Mouse (Mus musculus) midbrain, embryonic 14.5 days (tissue): Measurements from ENCODE around the gene 1700021F05Rik. TPM values are rescaled to one million over a fixed set of nuclear protein-coding genes. Genes with fewer than 3 reads are reported as not detected.
A peak's percentile ranks its signal among the peaks of the same experiment; 100 is the strongest.

Source experiments
- ATAC-seq: fragments of 200-750 bp; cut with Nextera tagmentation; 2 replicates; pipeline ENCODE4 v1.8.0; 2017; ENCODE audit warnings: moderate number of reproducible peaks, moderate library complexity; ENCODE audit not compliant: low FRiP score, low TSS enrichment
- DNase-seq: peaks from one replicate; pipeline ENCODE4 v3.0.0-alpha.2; 2015
- H3K27ac ChIP-seq: fragments of 300-500 bp; sonication (generic); replicated peaks from 2 replicates; pipeline ENCODE4 v1.5.1; 2014; ENCODE audit warnings: mild to moderate bottlenecking, low read depth, low read length, moderate library complexity
- H3K27me3 ChIP-seq: fragments of 300-500 bp; sonication (generic); 2 replicates; pipeline ENCODE4 v1.6.1; 2014; ENCODE audit warnings: low read length, control low read depth, mixed read lengths; ENCODE audit not compliant: control insufficient read depth, insufficient read depth
- H3K36me3 ChIP-seq: fragments of 300-500 bp; sonication (generic); 2 replicates; pipeline ENCODE4 v1.6.1; 2014; ENCODE audit warnings: low read length, control low read depth; ENCODE audit not compliant: control insufficient read depth, insufficient read depth
- H3K4me1 ChIP-seq: fragments of 300-500 bp; sonication (generic); 2 replicates; pipeline ENCODE4 v1.6.1; 2014; ENCODE audit warnings: mild to moderate bottlenecking, antibody characterized with exemption, low read length, control low read depth; ENCODE audit not compliant: control insufficient read depth, insufficient read depth
- H3K4me2 ChIP-seq: fragments of 300-500 bp; sonication (generic); 2 replicates; pipeline ENCODE4 v1.6.1; 2014; ENCODE audit warnings: mild to moderate bottlenecking, low read length, moderate library complexity
- H3K4me3 ChIP-seq: fragments of 300-500 bp; sonication (generic); replicated peaks from 2 replicates; pipeline ENCODE4 v1.5.1; 2014; ENCODE audit warnings: low read depth, low read length
- H3K9ac ChIP-seq: fragments of 300-500 bp; sonication (generic); replicated peaks from 2 replicates; pipeline ENCODE4 v1.6.1; 2014; ENCODE audit warnings: mild to moderate bottlenecking, low read length, moderate library complexity
- H3K9me3 ChIP-seq: fragments of 300-500 bp; sonication (generic); 2 replicates; pipeline ENCODE4 v1.6.1; 2016; ENCODE audit warnings: low read length, control low read depth, mixed read lengths; ENCODE audit not compliant: control insufficient read depth
- WGBS: fragments of 180-500 bp; shearing (Covaris S2); extraction: QIAGEN DNeasy Blood & Tissue Kit; methylation state at CpG from one replicate; pipeline ENCODE4 v1.1.7; 2014; 5-methylcytosine and 5-hydroxymethylcytosine counted together
- polyA plus RNA-seq: library from polyadenylated mRNA; unstranded; fragments of >200 nt; fragmentation: Nextera tagmentation; extraction: Ambion mirVana; gene quantifications from 2 replicates; pipeline ENCODE4 v1.2.1, GENCODE M21; 2014

1700021F05Rik gene
- polyA plus RNA-seq, 1 experiment from 2014 or later, result 67.8 TPM

DNA sequence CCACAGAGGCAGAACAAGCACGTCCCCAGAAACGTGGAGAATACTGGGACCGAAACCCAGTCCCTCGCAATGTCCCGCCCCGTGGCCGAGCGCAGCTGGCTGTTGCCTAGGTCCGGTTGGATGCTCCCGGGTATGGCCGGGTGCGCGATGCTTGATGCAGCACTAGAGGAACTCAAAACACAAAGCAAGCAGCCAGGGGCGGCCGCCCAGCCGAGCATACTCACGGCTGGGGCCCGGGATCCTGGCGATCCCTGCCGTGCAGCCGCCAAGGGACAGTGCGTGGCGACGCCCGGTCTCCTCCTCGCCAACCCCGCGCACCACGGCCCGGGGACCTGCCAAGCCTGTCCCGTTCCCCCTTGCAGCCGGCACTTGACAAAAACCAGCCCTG lies 37.6 kb upstream of the 1700021F05Rik start:
- H3K9me3 ChIP-seq, result no peaks in the 10 kb centered on the region
- peak overlapping the region; percentile 84 for H3K4me3 ChIP-seq
- WGBS, result under 1% methylated on average over 32 of the region's 32 CpGs
- H3K36me3 ChIP-seq, result peaks cover 11% of the 10 kb centered on the region
- DNase-seq (peak; percentile 83), ATAC-seq (peak; percentile 28)
- H3K4me2 ChIP-seq, result peak overlapping the region; percentile 84
- H3K4me1 ChIP-seq, result peaks cover 21% of the 10 kb centered on the region
- peaks cover 3% of the 10 kb centered on the region; the same call in 1 of the 2 replicates for H3K27me3 ChIP-seq
- peak overlapping the region; percentile 98 for H3K9ac ChIP-seq
- H3K27ac ChIP-seq, result peak overlapping the region; percentile 99

DNA sequence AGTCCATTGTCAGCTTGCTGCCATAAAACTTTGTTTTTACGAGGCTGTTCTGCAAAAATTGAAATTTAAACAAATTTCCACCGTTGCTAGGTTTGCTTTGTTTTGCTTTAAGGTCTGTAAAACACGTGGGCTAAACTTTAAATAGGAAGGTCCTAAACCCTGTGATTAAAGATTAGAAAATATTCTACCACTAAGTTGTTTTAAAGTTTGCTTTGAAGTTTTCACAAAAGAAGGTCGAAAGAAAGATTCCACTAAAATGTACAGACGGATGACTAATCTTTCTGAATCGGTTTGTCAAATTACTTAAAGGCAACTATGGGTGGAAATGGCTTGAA lies 37.2 kb upstream of the 1700021F05Rik start, which contains the start of gene Cd24a:
Cd24a (plus strand) TSS at position 288 of the 335 bp plus-strand sequence.
- Histone ChIP-seq H3K4me2 (peak within 1 kb of the TSS; percentile 84), H3K36me3 (peaks cover 7% of the 10 kb centered on the region), H3K9me3 (no peaks in the 10 kb centered on the region), H3K4me3 (peak within 1 kb of the TSS; percentile 84), H3K4me1 (peaks cover 21% of the 10 kb centered on the region), H3K27me3 (peaks cover 3% of the 10 kb centered on the region; the same call in 1 of the 2 replicates), H3K27ac (peak within 1 kb of the TSS; percentile 99), H3K9ac (peak within 1 kb of the TSS; percentile 98)
- WGBS, result under 1% methylated on average over 6 of the region's 6 CpGs
- no peak for ATAC-seq
- DNase-seq, result no peak

DNA sequence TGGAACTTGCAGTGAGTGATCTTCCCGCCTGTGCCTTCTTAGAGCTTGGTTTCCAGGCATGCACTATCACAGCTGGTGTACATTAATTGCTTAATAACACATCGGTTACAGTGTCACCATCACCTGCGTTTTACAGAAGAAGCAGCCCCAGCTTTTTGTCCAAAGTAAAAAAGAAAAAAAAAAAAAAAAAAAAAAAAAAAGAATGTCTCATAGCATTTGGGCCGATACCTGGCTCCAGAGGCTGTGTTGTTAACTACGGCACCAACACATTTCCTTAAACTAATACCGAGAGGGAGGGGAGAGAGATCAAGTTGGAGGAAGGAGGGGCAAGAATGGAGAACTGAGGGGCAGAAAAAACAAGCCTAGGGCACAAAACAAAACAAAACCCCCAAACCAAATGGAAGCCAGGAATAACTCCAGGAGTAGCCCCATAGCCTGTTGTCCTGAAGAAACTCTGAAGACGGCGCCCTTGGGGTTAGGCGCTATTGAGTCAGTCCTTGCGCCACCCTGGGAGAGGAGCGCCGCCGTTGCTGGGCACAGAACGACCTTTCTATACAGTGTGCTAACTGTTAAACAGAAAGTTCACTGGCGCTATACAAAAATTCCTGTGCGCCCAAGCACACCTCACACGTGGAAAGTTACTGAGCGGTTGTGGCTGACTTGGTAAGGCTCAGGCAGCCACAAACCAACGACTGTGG lies 36.7 kb upstream of the 1700021F05Rik start:
- WGBS, result 17% methylated on average over 19 of the region's 19 CpGs
- Histone ChIP-seq H3K9ac (0 out of 2 replicates have a peak overlapping the region, but pooled peaks have one; percentile 98), H3K9me3 (no peaks in the 10 kb centered on the region), H3K27me3 (peaks cover 3% of the 10 kb centered on the region; the same call in 1 of the 2 replicates), H3K4me1 (peaks cover 19% of the 10 kb centered on the region), H3K27ac (no peak overlapping the region), H3K4me3 (peak overlapping the region; percentile 84), H3K4me2 (peak overlapping the region; percentile 84), H3K36me3 (peaks cover 2% of the 10 kb centered on the region; the same call in 1 of the 2 replicates)
- DNase-seq (peak; percentile 56), ATAC-seq (no peak)

DNA sequence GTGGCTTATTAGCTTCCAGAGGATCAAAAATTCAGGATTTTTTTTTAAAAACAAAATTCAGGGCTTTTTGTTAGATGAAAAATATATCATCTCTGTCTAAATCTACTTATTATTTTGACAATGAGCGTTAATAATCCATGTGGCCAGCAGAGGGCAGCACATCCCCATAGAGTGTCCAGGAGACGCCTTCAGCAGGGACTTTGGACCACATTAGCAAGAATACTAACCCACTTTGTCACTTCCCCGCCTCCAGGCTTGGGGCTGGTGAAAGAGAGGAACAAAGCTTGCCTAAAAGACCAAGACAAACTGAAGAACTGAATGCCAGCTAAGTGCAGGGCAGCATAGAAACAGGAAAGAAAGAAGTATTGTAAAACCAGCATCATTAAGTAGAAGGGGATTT lies 34.2 kb upstream of the 1700021F05Rik start:
- no peak for ATAC-seq
- no peak overlapping the region for H3K4me3 ChIP-seq
- H3K4me1 ChIP-seq, result peaks cover 13% of the 10 kb centered on the region
- 0% methylated on average over 3 of the region's 3 CpGs for WGBS
- no peak overlapping the region for H3K4me2 ChIP-seq
- no peaks in the 10 kb centered on the region; the same call in 1 of the 2 replicates for H3K9me3 ChIP-seq
- peaks cover 3% of the 10 kb centered on the region; the same call in 1 of the 2 replicates for H3K27me3 ChIP-seq
- DNase-seq, result peak; percentile 94
- H3K36me3 ChIP-seq, result no peaks in the 10 kb centered on the region
- H3K27ac ChIP-seq, result no peak overlapping the region
- no peak overlapping the region for H3K9ac ChIP-seq

DNA sequence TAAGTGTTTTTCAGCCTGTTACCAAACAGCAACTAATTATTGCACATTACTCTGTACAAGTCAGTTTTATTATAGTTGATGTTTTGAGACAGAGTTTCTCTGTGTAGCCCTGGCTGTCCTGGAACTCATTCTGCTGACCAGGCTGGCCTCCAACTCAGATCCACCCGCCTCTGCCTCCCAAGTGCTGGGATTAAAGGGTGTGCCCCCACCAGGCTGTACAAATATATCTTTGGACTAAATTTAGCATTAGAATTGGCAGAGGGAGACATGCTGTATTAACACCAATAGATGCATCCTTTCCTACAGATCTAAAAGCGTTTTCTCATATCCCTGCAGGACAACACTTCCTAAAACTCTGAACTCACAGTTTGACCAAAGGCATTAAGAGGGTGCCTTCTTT lies 33.6 kb upstream of the 1700021F05Rik start:
- H3K9ac ChIP-seq, result no peak overlapping the region
- no peak for ATAC-seq
- no peaks in the 10 kb centered on the region for H3K36me3 ChIP-seq
- H3K4me2 ChIP-seq, result no peak overlapping the region
- H3K4me3 ChIP-seq, result no peak overlapping the region
- peaks cover 13% of the 10 kb centered on the region for H3K4me1 ChIP-seq
- no peak overlapping the region for H3K27ac ChIP-seq
- 89% methylated on average over 2 of the region's 2 CpGs for WGBS
- H3K9me3 ChIP-seq, result no peaks in the 10 kb centered on the region; the same call in 1 of the 2 replicates
- DNase-seq, result no peak
- H3K27me3 ChIP-seq, result peaks cover 3% of the 10 kb centered on the region; the same call in 1 of the 2 replicates

DNA sequence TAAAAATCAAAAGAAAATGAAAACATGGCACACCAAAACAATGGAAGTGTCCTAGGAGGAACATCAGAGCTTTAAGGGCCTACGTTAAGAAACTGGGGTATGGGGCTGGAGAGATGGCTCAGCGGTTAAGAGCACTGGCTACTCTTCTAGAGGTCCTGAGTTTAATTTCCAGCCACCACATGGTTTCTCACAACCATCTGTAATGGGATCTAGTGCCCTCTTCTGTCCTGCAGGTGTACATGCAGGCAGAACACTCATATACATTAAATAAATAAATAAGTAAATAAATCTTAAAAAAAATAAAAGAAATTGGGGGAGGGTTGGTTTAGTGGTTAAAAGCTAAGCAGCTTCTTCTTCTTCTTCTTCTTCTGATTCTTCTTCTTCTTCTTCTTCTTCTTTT lies 20.5 kb upstream of the 1700021F05Rik start:
- Histone ChIP-seq H3K9ac (no peak overlapping the region), H3K4me2 (no peak overlapping the region), H3K4me1 (no peaks in the 10 kb centered on the region), H3K36me3 (no peaks in the 10 kb centered on the region), H3K9me3 (no peaks in the 10 kb centered on the region), H3K27ac (no peak overlapping the region), H3K4me3 (no peak overlapping the region), H3K27me3 (no peaks in the 10 kb centered on the region)
- ATAC-seq (no peak), DNase-seq (no peak)
- 95% methylated on average over 2 of the region's 2 CpGs for WGBS

DNA sequence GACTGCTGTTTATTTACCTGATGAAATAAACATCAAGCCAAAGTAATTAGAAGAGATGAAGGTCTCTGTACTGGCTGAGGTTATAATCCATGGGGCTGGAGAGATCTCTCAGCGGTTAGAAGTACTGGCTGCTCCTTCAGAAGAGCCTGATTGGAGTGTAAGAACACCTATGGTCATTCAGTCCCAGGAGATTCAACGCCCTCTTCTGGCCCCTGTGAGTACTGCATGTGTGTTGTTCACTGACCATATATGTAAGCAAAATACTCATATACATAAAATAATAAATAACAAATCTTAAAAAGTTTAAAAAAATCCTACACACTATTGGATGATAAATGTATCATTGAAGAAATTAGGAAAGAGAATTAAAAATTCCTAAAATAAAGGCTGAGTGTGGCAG lies 20.0 kb upstream of the 1700021F05Rik start:
- Histone ChIP-seq H3K27me3 (no peaks in the 10 kb centered on the region), H3K9ac (no peak overlapping the region)
- 35% methylated on average over 2 of the region's 2 CpGs for WGBS

DNA sequence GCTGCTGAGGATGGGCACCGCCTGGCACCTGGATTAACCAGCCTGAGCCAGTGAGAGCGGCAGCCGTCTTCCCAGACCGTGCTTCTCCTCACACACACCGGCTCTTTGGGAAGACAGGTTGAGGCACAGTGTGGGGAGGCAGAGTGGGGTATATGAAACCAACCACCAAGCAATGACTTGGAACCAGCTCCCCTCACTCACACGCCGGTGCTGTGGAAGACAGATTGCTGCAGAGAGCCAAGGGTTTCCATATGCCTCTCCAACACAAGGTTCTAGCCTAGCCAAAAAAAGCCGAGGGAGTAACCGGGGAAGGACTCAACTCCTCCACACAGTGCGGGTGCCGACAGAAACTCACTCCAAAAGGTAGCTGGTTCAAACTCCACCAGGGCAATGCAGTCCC lies 18.5 kb upstream of the 1700021F05Rik start:
- H3K27ac ChIP-seq, result no peak overlapping the region
- no peak overlapping the region for H3K4me3 ChIP-seq
- no peak for DNase-seq
- 85% methylated on average over 11 of the region's 11 CpGs for WGBS
- H3K4me1 ChIP-seq, result no peaks in the 10 kb centered on the region
- H3K36me3 ChIP-seq, result no peaks in the 10 kb centered on the region
- no peaks in the 10 kb centered on the region for H3K27me3 ChIP-seq
- no peak overlapping the region for H3K9ac ChIP-seq
- ATAC-seq, result no peak
- H3K4me2 ChIP-seq, result no peak overlapping the region
- H3K9me3 ChIP-seq, result no peaks in the 10 kb centered on the region

More for the DNA sequence above, 20.0 kb upstream of the 1700021F05Rik start:
- ATAC-seq (no peak), DNase-seq (no peak)
- H3K4me1 ChIP-seq, result no peaks in the 10 kb centered on the region
- H3K27ac ChIP-seq, result no peak overlapping the region
- no peaks in the 10 kb centered on the region for H3K9me3 ChIP-seq
- H3K4me2 ChIP-seq, result no peak overlapping the region
- H3K4me3 ChIP-seq, result no peak overlapping the region
- no peaks in the 10 kb centered on the region for H3K36me3 ChIP-seq

DNA sequence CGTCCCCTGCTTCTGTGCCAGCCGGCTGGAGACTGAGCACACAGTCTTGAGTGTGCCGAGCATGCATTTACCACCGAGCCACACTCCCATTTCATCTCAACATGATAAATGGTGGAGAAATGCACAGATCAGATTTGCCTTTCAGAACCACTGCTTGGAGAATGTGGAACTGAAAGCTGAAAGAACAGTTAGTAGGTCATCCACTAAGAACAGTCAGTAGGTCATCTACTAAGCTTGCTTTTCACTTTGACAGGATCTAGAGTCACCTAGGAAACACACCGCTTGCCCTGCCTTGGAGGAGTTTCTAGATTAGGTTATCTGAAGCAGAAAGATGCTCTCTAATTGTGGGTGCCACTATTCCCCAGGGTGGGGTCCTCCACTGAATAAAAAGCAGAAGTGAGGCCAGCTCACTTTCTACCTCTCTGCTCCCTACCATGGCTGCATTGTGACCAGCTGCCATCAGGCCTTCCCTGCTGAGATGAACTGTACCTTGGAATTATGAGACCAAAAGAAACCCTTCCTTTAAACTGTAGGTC lies 16.9 kb upstream of the 1700021F05Rik start:
- Histone ChIP-seq H3K4me2 (no peak overlapping the region), H3K27ac (no peak overlapping the region), H3K9ac (no peak overlapping the region), H3K27me3 (no peaks in the 10 kb centered on the region), H3K36me3 (no peaks in the 10 kb centered on the region), H3K4me3 (no peak overlapping the region), H3K4me1 (no peaks in the 10 kb centered on the region), H3K9me3 (no peaks in the 10 kb centered on the region)
- DNase-seq (no peak), ATAC-seq (no peak)
- 95% methylated on average over 5 of the region's 5 CpGs for WGBS
